In genomic region chr3:39249224-39249892, GRCm38 (mm10) we compare ENCODE assay signal across 10 mouse cellular contexts.
DNase-seq lines count a peak whose midpoint lies in the region.
"Had no signal": no experiment of that assay in that cellular context is flagged by ENCODE, and none has a peak within 500 bp of the region (broad histone marks: within the 10 kb centered on the region; RNA-seq: fewer than 3 reads in every experiment).

No protein-coding gene starts in this region.

- DNase-seq in embryo, embryonic 11 days, result peak; percentile 14
- DNase-seq in embryo, embryonic 10.5 days (ENCODE audit: low spot score), result no peak
- peak; percentile 7 for DNase-seq in left cerebral cortex, postnatal 4 days
- DNase-seq in left cerebral cortex, adult 8-10 months (ENCODE audit: low spot score in 2 of 2), result no peak
- peak; percentile 46 for DNase-seq in testis, postnatal 10 days (ENCODE audit: low spot score)
- DNase-seq in testis, postnatal 14 days (ENCODE audit: low spot score), result no peak
- DNase-seq in retina, postnatal 1 day, result peak; percentile 78
- no peak for DNase-seq in right cerebral cortex, adult 2 months (ENCODE audit: low spot score in 2 of 2)
- DNase-seq: adrenal gland, postnatal 14 days; cerebellum, postnatal 25 days had no signal

- intact Hi-C loops in left cerebral cortex, postnatal 4 days (cut with DNase I), result no loop called here

Comparison
In these comparisons a context has a peak if more than half of its experiments do, and no peak if none do; other contexts are left out.
1. DNase-seq: peak in embryo, embryonic 11 days (single experiment), left cerebral cortex, postnatal 4 days (single experiment), testis, postnatal 10 days (single experiment) and retina, postnatal 1 day (single experiment); none in embryo, embryonic 10.5 days (single experiment), left cerebral cortex, adult 8-10 months (0 of 2), testis, postnatal 14 days (single experiment) and right cerebral cortex, adult 2 months (0 of 2).